Mouse (Mus musculus) CH12.LX (cell line): ENCODE results near the gene Trat1. TPM values are rescaled to one million over a fixed set of nuclear protein-coding genes. Genes with fewer than 3 reads are reported as not detected.

Experiments
- DNase-seq: peaks from one replicate; pipeline ENCODE4 v3.0.0-alpha.2; 2013; ENCODE audit errors: extremely low read depth
- H3K27ac ChIP-seq: 2 replicates; pipeline ENCODE4 v1.5.1; 2012; ENCODE audit warnings: low read depth, mild to moderate bottlenecking, control low read depth, moderate library complexity; ENCODE audit not compliant: insufficient read depth
- H3K27me3 ChIP-seq: replicated peaks from 2 replicates; pipeline ENCODE3; 2012; ENCODE audit warnings: inconsistent platforms
- H3K36me3 ChIP-seq, 2 experiments: replicated peaks in 1 of 2; 2 replicates each; pipeline versions ENCODE3 to v1.6.1; 2012; ENCODE audit warnings: inconsistent platforms in 1 of 2, low read length in 1 of 2, mild to moderate bottlenecking in 1 of 2, mixed read lengths in 1 of 2, moderate library complexity in 1 of 2; ENCODE audit not compliant: control insufficient read depth in 1 of 2, insufficient read depth in 1 of 2
- H3K4me1 ChIP-seq, 2 experiments: 2 replicates each; pipeline ENCODE4 v1.6.1; 2012; ENCODE audit warnings: inconsistent platforms in 1 of 2, moderate library complexity in 1 of 2; ENCODE audit not compliant: insufficient read depth in 2 of 2, control insufficient read depth in 1 of 2
- H3K4me2 ChIP-seq: 2 replicates; pipeline ENCODE4 v1.6.1; 2012; ENCODE audit warnings: low read depth, mild to moderate bottlenecking, control low read depth; ENCODE audit not compliant: poor library complexity, insufficient read depth, severe bottlenecking
- H3K4me3 ChIP-seq, 3 experiments: fragments of 150-350 bp in 1 of 3; sonication (generic) in 1 of 3; replicated peaks in 1 of 3; 2 replicates each; pipeline versions ENCODE3 to v1.5.1; 2011 to 2012; ENCODE audit warnings: low read depth in 2 of 3, low read length in 2 of 3, mild to moderate bottlenecking in 2 of 3, moderate library complexity in 2 of 3, control low read depth in 1 of 3, improper control_type of control experiment in 1 of 3, inconsistent platforms in 1 of 3, mixed read lengths in 1 of 3; ENCODE audit not compliant: poor library complexity in 1 of 3
- H3K79me2 ChIP-seq: replicated peaks from 2 replicates; pipeline ENCODE4 v1.6.1; 2012; ENCODE audit warnings: mild to moderate bottlenecking, moderate library complexity; ENCODE audit not compliant: control insufficient read depth, poor library complexity, insufficient read depth, severe bottlenecking; ENCODE audit errors: extremely low read depth
- H3K9ac ChIP-seq: 2 replicates; pipeline ENCODE4 v1.6.1; 2012; ENCODE audit warnings: low read depth, mild to moderate bottlenecking, control low read depth, moderate library complexity; ENCODE audit not compliant: insufficient read depth
- H3K9me3 ChIP-seq: replicated peaks from 2 replicates; pipeline ENCODE3; 2012; ENCODE audit warnings: low read length, inconsistent platforms, mixed read lengths
- BHLHE40 ChIP-seq: IDR thresholded peaks from 2 replicates; pipeline ENCODE4 v1.6.1; 2011; ENCODE audit warnings: mild to moderate bottlenecking, low read depth, low read length, improper control_type of control experiment
- CHD1 ChIP-seq: IDR thresholded peaks from 2 replicates; pipeline ENCODE4 v1.6.1; 2012; ENCODE audit warnings: low read depth, low read length, improper control_type of control experiment, inconsistent platforms
- CHD2 ChIP-seq: IDR thresholded peaks from 2 replicates; pipeline ENCODE4 v1.6.1; 2011; ENCODE audit warnings: low read length, improper control_type of control experiment
- EP300 ChIP-seq: IDR thresholded peaks from 2 replicates; pipeline ENCODE4 v1.6.1; 2011; ENCODE audit warnings: low read length, improper control_type of control experiment
- GABPA ChIP-seq: IDR thresholded peaks from 2 replicates; pipeline ENCODE4 v1.6.1; 2012; ENCODE audit warnings: low read depth, low read length, improper control_type of control experiment, inconsistent platforms; ENCODE audit not compliant: insufficient replicate concordance
- JUN ChIP-seq: IDR thresholded peaks from 2 replicates; pipeline ENCODE4 v1.6.1; 2011; ENCODE audit warnings: low read depth, mild to moderate bottlenecking, low read length, improper control_type of control experiment, moderate library complexity; ENCODE audit not compliant: insufficient read depth
- MAFK ChIP-seq: IDR thresholded peaks from 2 replicates; pipeline ENCODE4 v1.6.1; 2011; ENCODE audit warnings: low read length, improper control_type of control experiment; ENCODE audit not compliant: insufficient replicate concordance
- MEF2A ChIP-seq: IDR thresholded peaks from 2 replicates; pipeline ENCODE4 v1.6.1; 2014; ENCODE audit warnings: low read depth, mild to moderate bottlenecking, inconsistent platforms, low read length, improper control_type of control experiment, borderline replicate concordance
- MXI1 ChIP-seq: IDR thresholded peaks from 2 replicates; pipeline ENCODE4 v1.6.1; 2011; ENCODE audit warnings: mild to moderate bottlenecking, low read depth, low read length, improper control_type of control experiment
- MYC ChIP-seq: IDR thresholded peaks from 2 replicates; pipeline ENCODE4 v1.6.1; 2011; ENCODE audit warnings: low read depth, mild to moderate bottlenecking, improper control_type of control experiment, low read length
- NELFE ChIP-seq: IDR thresholded peaks from 2 replicates; pipeline ENCODE4 v1.6.1; 2011; ENCODE audit warnings: low read depth, low read length, improper control_type of control experiment
- NRF1 ChIP-seq: IDR thresholded peaks from 2 replicates; pipeline ENCODE4 v1.6.1; 2014; ENCODE audit warnings: low read depth, mild to moderate bottlenecking, inconsistent platforms, low read length, improper control_type of control experiment, moderate library complexity
- PAX5 ChIP-seq: IDR thresholded peaks from 2 replicates; pipeline ENCODE4 v1.6.1; 2012; ENCODE audit warnings: low read length, inconsistent platforms, mixed read lengths
- POLR2A ChIP-seq: IDR thresholded peaks from 2 replicates; pipeline ENCODE4 v1.6.1; 2011; ENCODE audit warnings: low read depth, mild to moderate bottlenecking, improper control_type of control experiment, low read length
- RCOR1 ChIP-seq: conservative IDR thresholded peaks from 2 replicates; pipeline ENCODE4 v1.6.1; 2012; ENCODE audit warnings: low read depth, mild to moderate bottlenecking, inconsistent platforms, low read length, improper control_type of control experiment
- SIN3A ChIP-seq: IDR thresholded peaks from 2 replicates; pipeline ENCODE4 v1.6.1; 2012; ENCODE audit warnings: low read length, improper control_type of control experiment, inconsistent platforms
- TCF12 ChIP-seq: IDR thresholded peaks from 2 replicates; pipeline ENCODE4 v1.6.1; 2014; ENCODE audit warnings: low read depth, mild to moderate bottlenecking, inconsistent platforms, low read length, improper control_type of control experiment
- UBTF ChIP-seq: IDR thresholded peaks from 2 replicates; pipeline ENCODE4 v1.6.1; 2012; ENCODE audit warnings: low read depth, mild to moderate bottlenecking, inconsistent platforms, low read length, improper control_type of control experiment, moderate library complexity
- USF2 ChIP-seq: conservative IDR thresholded peaks from 2 replicates; pipeline ENCODE4 v1.6.1; 2011; ENCODE audit warnings: low read depth, low read length, improper control_type of control experiment
- ZMIZ1 ChIP-seq: IDR thresholded peaks from 2 replicates; pipeline ENCODE4 v1.6.1; 2012; ENCODE audit warnings: low read depth, mild to moderate bottlenecking, inconsistent platforms, low read length, improper control_type of control experiment
- dilution Hi-C: fragments of 300-500 bp; cut with MboI; formaldehyde crosslinking; loops from 2 replicates; pipeline ENCODE4 v1.14.3; 2020; ENCODE audit warnings: low sequenced_read_pairs; ENCODE audit not compliant: extremely low pct_unique_long_range_greater_than_20kb, extremely low pct_ligation_motif_present
- in situ Hi-C: fragments of 300-500 bp; cut with MboI; formaldehyde crosslinking; loops from 3 replicates; pipeline ENCODE4 v1.14.3; 2019; ENCODE audit warnings: low sequenced_read_pairs, low pct_ligation_motif_present, low pct_unique_long_range_greater_than_20kb, mixed read lengths
- polyA plus RNA-seq: library from polyadenylated mRNA; unstranded; fragments of >175 nt; gene quantifications from 2 replicates; pipeline ENCODE4 v1.2.1, GENCODE M21; 2012; ENCODE audit warnings: low read depth; ENCODE audit not compliant: insufficient read length
- total RNA-seq, 2 experiments: library from RNA; depleted of rRNA; stranded (reverse); fragments of 300-350 nt in 1 of 2; fragments of >200 nt in 1 of 2; gene quantifications; 2 replicates each; pipeline ENCODE4 v1.2.3; 2012 to 2014

Gene Trat1
- total and polyA plus RNA-seq, 3 experiments = not detected

DNA sequence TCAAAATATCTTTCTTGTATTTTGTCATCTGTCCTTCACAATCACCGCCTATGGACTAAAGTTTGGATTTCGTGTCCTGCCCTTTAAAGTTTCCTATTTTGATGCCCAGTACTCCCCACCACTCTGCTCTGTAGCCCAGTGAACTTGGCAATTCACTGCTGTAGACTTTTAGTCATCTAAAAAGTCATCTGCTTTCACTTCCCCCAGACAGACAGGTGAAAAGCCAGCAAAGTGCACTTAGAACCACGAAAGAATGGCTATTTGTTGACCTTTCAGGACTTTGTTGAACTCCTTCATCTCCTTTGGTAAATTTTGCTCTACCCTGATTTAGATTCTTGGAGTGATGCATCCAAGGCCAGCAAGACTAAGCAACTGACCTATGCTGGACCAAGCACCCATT, 34.9 kb downstream of the Trat1 start (continued):
- TF ChIP-seq UBTF (no peak), CHD1 (no peak)
- TF ChIP-seq, all 38 proteins: peak for 11

DNA sequence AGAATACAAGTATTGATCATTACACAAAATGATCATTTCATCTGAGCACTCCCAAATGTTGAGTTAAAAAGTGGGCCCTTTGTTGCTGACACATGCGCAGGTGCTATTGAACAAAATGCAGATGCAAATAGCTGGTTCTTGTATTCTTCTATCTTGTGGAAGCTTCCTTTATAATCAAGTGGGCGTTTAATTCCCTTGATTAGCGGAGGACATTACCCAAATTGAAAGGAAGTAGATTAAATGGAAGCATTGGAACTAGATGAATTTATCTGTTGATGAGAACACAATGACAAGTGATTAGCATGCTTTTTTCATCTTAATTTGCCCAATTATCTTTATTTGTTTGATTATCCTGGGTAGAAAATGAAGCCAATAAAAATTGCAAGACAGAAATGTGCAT, 51.6 kb downstream of the Trat1 start:
- H3K9me3 ChIP-seq = peaks cover 27% of the 10 kb centered on the region
- dilution Hi-C loops = no loop called here
- H3K4me1 ChIP-seq = no peaks in the 10 kb centered on the region
- no peak for DNase-seq
- H3K4me3 ChIP-seq = no peak overlapping the region
- H3K27me3 ChIP-seq = no peaks in the 10 kb centered on the region
- H3K27ac ChIP-seq = no peak overlapping the region
- H3K36me3 ChIP-seq = no peaks in the 10 kb centered on the region
- no peaks in the 10 kb centered on the region for H3K79me2 ChIP-seq
- in situ Hi-C loops = no loop called here
- H3K9ac ChIP-seq = no peak overlapping the region
- no peak for TF ChIP-seq MYC
- no peak for TF ChIP-seq SIN3A
- no peak for TF ChIP-seq CHD2
- TF ChIP-seq JUN = no peak
- TF ChIP-seq GABPA = no peak
- TF ChIP-seq NELFE = no peak
- no peak for TF ChIP-seq EP300
- H3K4me2 ChIP-seq = no peak overlapping the region

DNA sequence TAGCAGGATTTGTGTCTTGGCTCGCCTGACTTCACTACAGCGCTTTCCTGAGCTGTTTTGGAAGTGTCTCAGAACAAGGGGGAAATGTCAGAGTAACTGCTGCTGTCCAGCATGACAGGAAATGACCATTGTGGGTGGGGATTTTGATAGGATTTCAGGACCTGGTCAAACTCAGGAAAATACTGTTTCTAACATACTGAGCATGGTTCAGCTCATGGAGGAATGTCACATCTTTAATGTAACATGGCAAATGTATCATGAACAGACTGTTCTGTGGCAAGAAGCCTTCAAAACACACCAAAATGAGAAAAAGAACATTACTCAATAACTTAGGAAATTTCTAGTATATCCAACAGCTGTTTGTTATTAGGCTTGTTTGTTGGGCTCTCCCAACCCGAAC, 52.1 kb downstream of the Trat1 start:
- Histone ChIP-seq H3K4me1 (no peaks in the 10 kb centered on the region), H3K4me3 (no peak overlapping the region), H3K27me3 (no peaks in the 10 kb centered on the region), H3K9me3 (peaks cover 27% of the 10 kb centered on the region), H3K36me3 (no peaks in the 10 kb centered on the region), H3K27ac (no peak overlapping the region), H3K9ac (no peak overlapping the region), H3K4me2 (peak overlapping the region; percentile 38; the same call in 1 of the 2 replicates), H3K79me2 (no peaks in the 10 kb centered on the region)
- in situ Hi-C loops (no loop called here), dilution Hi-C loops (no loop called here)
- TF ChIP-seq TCF12 (no peak), POLR2A (no peak), PAX5 (no peak), MXI1 (no peak)
- DNase-seq = no peak

DNA sequence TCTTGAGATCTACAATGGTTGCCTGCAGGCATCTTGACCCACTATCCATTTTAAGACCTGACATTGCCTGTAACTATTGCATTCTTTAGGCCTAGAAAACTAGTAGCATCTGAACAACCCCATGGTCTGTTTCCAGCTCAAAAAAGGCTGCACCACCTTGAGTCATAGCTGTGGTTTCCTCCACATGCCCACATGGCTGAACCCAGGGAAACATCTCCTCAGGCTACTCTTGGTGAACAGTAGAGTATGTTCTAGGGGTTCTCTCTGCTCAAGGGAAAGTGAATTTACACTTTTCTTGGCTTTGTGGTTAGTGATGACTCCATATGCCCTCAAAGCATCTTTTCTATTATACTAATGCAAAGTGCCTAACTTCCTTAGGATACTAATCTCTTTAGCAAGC, 55.5 kb downstream of the Trat1 start:
- H3K4me1 ChIP-seq = no peaks in the 10 kb centered on the region
- no peaks in the 10 kb centered on the region for H3K27me3 ChIP-seq
- dilution Hi-C loops = no loop called here
- H3K9ac ChIP-seq = no peak overlapping the region
- H3K4me2 ChIP-seq = no peak overlapping the region
- H3K4me3 ChIP-seq = no peak overlapping the region
- no peaks in the 10 kb centered on the region for H3K36me3 ChIP-seq
- TF ChIP-seq CHD1 = no peak
- TF ChIP-seq RCOR1 = no peak
- no peak for TF ChIP-seq BHLHE40
- no peak for TF ChIP-seq MAFK
- TF ChIP-seq ZMIZ1 = no peak
- no peak for TF ChIP-seq USF2
- no peak for TF ChIP-seq MEF2A
- no peak for TF ChIP-seq NRF1
- no peak for TF ChIP-seq POLR2A
- H3K27ac ChIP-seq = no peak overlapping the region
- DNase-seq = no peak
- in situ Hi-C loops = no loop called here
- H3K9me3 ChIP-seq = peaks cover 25% of the 10 kb centered on the region
- H3K79me2 ChIP-seq = no peaks in the 10 kb centered on the region
